Mouse (Mus musculus): ENCODE results near the gene Hecw2. TPM values are rescaled to one million over a fixed set of nuclear protein-coding genes. Genes with fewer than 3 reads are reported as not detected.

The Hecw2 gene
- total RNA-seq, 2 experiments from 2014 or later = not detected

- ATAC-seq (replicated peaks; ENCODE audit: poor library complexity) = no peak
Measured at GRCm38 (mm10) chr1:53986185-53986892, 208.6 kb downstream of the Hecw2 start.

GRCm38 (mm10) chr1:53978514-53978831, 216.5 kb downstream of the Hecw2 start:
- no peak for ATAC-seq (replicated peaks; ENCODE audit: poor library complexity)

- peak; percentile 83 for ATAC-seq (replicated peaks; ENCODE audit: poor library complexity)
Measured at GRCm38 (mm10) chr1:53977806-53978513, 217.0 kb downstream of the Hecw2 start.

- ATAC-seq (replicated peaks; ENCODE audit: poor library complexity) = no peak
Measured at GRCm38 (mm10) chr1:53976721-53977120, 218.2 kb downstream of the Hecw2 start.

GRCm38 (mm10) chr1:53976100-53976499, 218.9 kb downstream of the Hecw2 start:
- ATAC-seq (replicated peaks; ENCODE audit: poor library complexity) = no peak

GRCm38 (mm10) chr1:53974941-53975340, 220.0 kb downstream of the Hecw2 start:
- peak; percentile 26; the same call in 1 of the 2 replicates for ATAC-seq (replicated peaks; ENCODE audit: poor library complexity)

GRCm38 (mm10) chr1:53970326-53970977, 224.5 kb downstream of the Hecw2 start:
- no peak for ATAC-seq (replicated peaks; ENCODE audit: poor library complexity)

GRCm38 (mm10) chr1:53952395-53952794, 242.6 kb downstream of the Hecw2 start:
- peak; percentile 34; the same call in 1 of the 2 replicates for ATAC-seq (replicated peaks; ENCODE audit: poor library complexity)

- peak; percentile 99 for ATAC-seq (replicated peaks; ENCODE audit: poor library complexity)
Measured at GRCm38 (mm10) chr1:53945815-53946214, 249.2 kb downstream of the Hecw2 start.

GRCm38 (mm10) chr1:53942468-53942867, 252.5 kb downstream of the Hecw2 start:
- ATAC-seq (replicated peaks; ENCODE audit: poor library complexity) = no peak

- no peak for ATAC-seq (replicated peaks; ENCODE audit: poor library complexity)
Measured at GRCm38 (mm10) chr1:53941528-53941927, 253.4 kb downstream of the Hecw2 start.

- ATAC-seq (replicated peaks; ENCODE audit: poor library complexity) = peak; percentile 55
Measured at GRCm38 (mm10) chr1:53940268-53941017, 254.5 kb downstream of the Hecw2 start.

- no peak for ATAC-seq (replicated peaks; ENCODE audit: poor library complexity)
Measured at GRCm38 (mm10) chr1:53939291-53939690, 255.7 kb downstream of the Hecw2 start.

GRCm38 (mm10) chr1:53933308-53933707, 261.7 kb downstream of the Hecw2 start:
- ATAC-seq (replicated peaks; ENCODE audit: poor library complexity) = no peak

GRCm38 (mm10) chr1:53931314-53931713, 263.7 kb downstream of the Hecw2 start:
- ATAC-seq (replicated peaks; ENCODE audit: poor library complexity) = no peak

GRCm38 (mm10) chr1:53927605-53928004, 267.4 kb downstream of the Hecw2 start:
- peak; percentile 76 for ATAC-seq (replicated peaks; ENCODE audit: poor library complexity)

- ATAC-seq (replicated peaks; ENCODE audit: poor library complexity) = no peak
Measured at GRCm38 (mm10) chr1:53925149-53925901, 269.6 kb downstream of the Hecw2 start.

GRCm38 (mm10) chr1:53911848-53912247, 283.1 kb downstream of the Hecw2 start:
- ATAC-seq (replicated peaks; ENCODE audit: poor library complexity) = no peak

- peak; percentile 57 for ATAC-seq (replicated peaks; ENCODE audit: poor library complexity)
Measured at GRCm38 (mm10) chr1:53910251-53910650, 284.7 kb downstream of the Hecw2 start.

- peak; percentile 82 for ATAC-seq (replicated peaks; ENCODE audit: poor library complexity)
Measured at GRCm38 (mm10) chr1:53909118-53909517, 285.9 kb downstream of the Hecw2 start.

Measured in megakaryocyte progenitor cell, adult 5-6 weeks (primary cell).